Mouse (Mus musculus) forebrain, embryonic 12.5 days (tissue): ENCODE measurements around the gene Abtb2. TPM values are rescaled to one million over a fixed set of nuclear protein-coding genes. Genes with fewer than 3 reads are reported as not detected.

Source experiments
- ATAC-seq: fragments of 200-750 bp; cut with Nextera tagmentation; 2 replicates; pipeline ENCODE4 v1.8.0; 2017; ENCODE audit warnings: moderate TSS enrichment; ENCODE audit not compliant: low FRiP score
- H3K27ac ChIP-seq: fragments of 300-500 bp; sonication (generic); 2 replicates; pipeline ENCODE4 v1.5.1; 2016; ENCODE audit warnings: mild to moderate bottlenecking
- H3K27me3 ChIP-seq: fragments of 300-500 bp; sonication (generic); 2 replicates; pipeline ENCODE4 v1.6.1; 2016; ENCODE audit warnings: mild to moderate bottlenecking
- H3K36me3 ChIP-seq: fragments of 300-500 bp; sonication (generic); replicated peaks from 2 replicates; pipeline ENCODE4 v1.6.1; 2016; ENCODE audit warnings: mild to moderate bottlenecking
- H3K4me1 ChIP-seq: fragments of 300-500 bp; sonication (generic); 2 replicates; pipeline ENCODE4 v1.6.1; 2016
- H3K4me2 ChIP-seq: fragments of 300-500 bp; sonication (generic); 2 replicates; pipeline ENCODE4 v1.6.1; 2016; ENCODE audit warnings: mild to moderate bottlenecking, moderate library complexity
- H3K4me3 ChIP-seq: fragments of 300-500 bp; sonication (generic); replicated peaks from 2 replicates; pipeline ENCODE4 v1.5.1; 2016; ENCODE audit warnings: mild to moderate bottlenecking
- H3K9ac ChIP-seq: fragments of 300-500 bp; sonication (generic); 2 replicates; pipeline ENCODE4 v1.6.1; 2016; ENCODE audit warnings: mild to moderate bottlenecking
- H3K9me3 ChIP-seq: fragments of 300-500 bp; sonication (generic); 2 replicates; pipeline ENCODE4 v1.6.1; 2016
- WGBS: fragments of 180-500 bp; shearing (Covaris S2); methylation state at CpG from one replicate; pipeline ENCODE4 v1.1.7; 2016; 5-methylcytosine and 5-hydroxymethylcytosine counted together
- polyA plus RNA-seq: library from polyadenylated mRNA; unstranded; fragments of >200 nt; fragmentation: Nextera tagmentation; extraction: Ambion mirVana; gene quantifications from 2 replicates; pipeline ENCODE4 v1.2.1, GENCODE M21; 2016

The Abtb2 gene
- polyA plus RNA-seq, 1 experiment from 2014 or later = 14.9 TPM

GRCm38 (mm10) chr2:103631293-103631717, 65.2 kb downstream of the Abtb2 start:
- H3K4me1 ChIP-seq = peaks cover 31% of the 10 kb centered on the region
- no peak for ATAC-seq

GRCm38 (mm10) chr2:103632136-103632925, 66.2 kb downstream of the Abtb2 start:
- Histone ChIP-seq H3K36me3 (no peaks in the 10 kb centered on the region), H3K9ac (no peak overlapping the region; the same call in 1 of the 2 replicates), H3K27ac (no peak overlapping the region), H3K4me2 (no peak overlapping the region), H3K9me3 (no peaks in the 10 kb centered on the region), H3K4me3 (no peak overlapping the region), H3K27me3 (0 out of 2 replicates have a peak, but pooled peaks cover 2% of the 10 kb centered on the region), H3K4me1 (peaks cover 37% of the 10 kb centered on the region)
- WGBS = 81% methylated on average over 6 of the region's 6 CpGs
- no peak for ATAC-seq

More at GRCm38 (mm10) chr2:103631293-103631717, 65.2 kb downstream of the Abtb2 start:
- H3K27me3 ChIP-seq = 0 out of 2 replicates have a peak, but pooled peaks cover 5% of the 10 kb centered on the region
- H3K36me3 ChIP-seq = no peaks in the 10 kb centered on the region
- no peak overlapping the region for H3K9ac ChIP-seq
- 72% methylated on average over 7 of the region's 7 CpGs for WGBS
- no peak overlapping the region for H3K27ac ChIP-seq
- no peak overlapping the region for H3K4me3 ChIP-seq
- H3K9me3 ChIP-seq = no peaks in the 10 kb centered on the region
- H3K4me2 ChIP-seq = no peak overlapping the region

GRCm38 (mm10) chr2:103632926-103633250, 66.8 kb downstream of the Abtb2 start:
- no peak overlapping the region for H3K4me2 ChIP-seq
- no peak for ATAC-seq
- no peaks in the 10 kb centered on the region for H3K9me3 ChIP-seq
- H3K27me3 ChIP-seq = 0 out of 2 replicates have a peak, but pooled peaks cover 2% of the 10 kb centered on the region
- no peaks in the 10 kb centered on the region for H3K36me3 ChIP-seq
- H3K4me3 ChIP-seq = no peak overlapping the region
- H3K27ac ChIP-seq = no peak overlapping the region
- WGBS = 90% methylated on average over 2 of the region's 2 CpGs
- no peak overlapping the region for H3K9ac ChIP-seq
- peaks cover 42% of the 10 kb centered on the region for H3K4me1 ChIP-seq

GRCm38 (mm10) chr2:103635731-103636487, 69.8 kb downstream of the Abtb2 start:
- Histone ChIP-seq H3K36me3 (no peaks in the 10 kb centered on the region), H3K9ac (no peak overlapping the region), H3K27me3 (no peaks in the 10 kb centered on the region), H3K27ac (no peak overlapping the region), H3K4me2 (no peak overlapping the region), H3K4me1 (peaks cover 47% of the 10 kb centered on the region), H3K4me3 (no peak overlapping the region), H3K9me3 (no peaks in the 10 kb centered on the region)
- WGBS = 94% methylated on average over 3 of the region's 3 CpGs
- no peak for ATAC-seq

GRCm38 (mm10) chr2:103637385-103637784, 71.3 kb downstream of the Abtb2 start:
- no peaks in the 10 kb centered on the region for H3K36me3 ChIP-seq
- ATAC-seq = no peak
- no peaks in the 10 kb centered on the region for H3K9me3 ChIP-seq
- H3K27ac ChIP-seq = no peak overlapping the region
- 47% methylated on average over 1 of the region's 1 CpGs for WGBS
- peaks cover 42% of the 10 kb centered on the region for H3K4me1 ChIP-seq
- no peak overlapping the region for H3K4me2 ChIP-seq
- H3K9ac ChIP-seq = no peak overlapping the region
- H3K27me3 ChIP-seq = peaks cover 7% of the 10 kb centered on the region; the same call in 1 of the 2 replicates
- H3K4me3 ChIP-seq = no peak overlapping the region

- Histone ChIP-seq H3K9ac (no peak overlapping the region), H3K27ac (no peak overlapping the region), H3K27me3 (peaks cover 7% of the 10 kb centered on the region; the same call in 1 of the 2 replicates), H3K9me3 (no peaks in the 10 kb centered on the region), H3K4me2 (no peak overlapping the region), H3K4me3 (no peak overlapping the region), H3K36me3 (no peaks in the 10 kb centered on the region), H3K4me1 (peaks cover 44% of the 10 kb centered on the region)
- WGBS = 99% methylated on average over 5 of the region's 5 CpGs
- no peak for ATAC-seq
Observed at GRCm38 (mm10) chr2:103637943-103638342, 71.8 kb downstream of the Abtb2 start.

GRCm38 (mm10) chr2:103639701-103640100, 73.6 kb downstream of the Abtb2 start:
- no peak overlapping the region for H3K4me3 ChIP-seq
- no peaks in the 10 kb centered on the region for H3K36me3 ChIP-seq
- no peak overlapping the region for H3K4me2 ChIP-seq
- no peak for ATAC-seq
- 38% methylated on average over 2 of the region's 2 CpGs for WGBS
- no peaks in the 10 kb centered on the region for H3K9me3 ChIP-seq
- peaks cover 10% of the 10 kb centered on the region; the same call in 1 of the 2 replicates for H3K27me3 ChIP-seq
- peaks cover 61% of the 10 kb centered on the region for H3K4me1 ChIP-seq
- no peak overlapping the region for H3K27ac ChIP-seq
- no peak overlapping the region for H3K9ac ChIP-seq

GRCm38 (mm10) chr2:103640861-103641260, 74.8 kb downstream of the Abtb2 start:
- no peak overlapping the region for H3K4me2 ChIP-seq
- no peaks in the 10 kb centered on the region for H3K9me3 ChIP-seq
- H3K9ac ChIP-seq = no peak overlapping the region
- 18% methylated on average over 2 of the region's 2 CpGs for WGBS
- peaks cover 10% of the 10 kb centered on the region; the same call in 1 of the 2 replicates for H3K27me3 ChIP-seq
- no peaks in the 10 kb centered on the region for H3K36me3 ChIP-seq
- H3K4me1 ChIP-seq = peaks cover 58% of the 10 kb centered on the region
- ATAC-seq = no peak
- no peak overlapping the region for H3K4me3 ChIP-seq
- no peak overlapping the region for H3K27ac ChIP-seq

- Histone ChIP-seq H3K4me2 (0 out of 2 replicates have a peak overlapping the region, but pooled peaks have one; percentile 10), H3K9ac (no peak overlapping the region), H3K4me1 (peaks cover 37% of the 10 kb centered on the region), H3K36me3 (no peaks in the 10 kb centered on the region), H3K4me3 (no peak overlapping the region), H3K27ac (peak overlapping the region; percentile 31), H3K9me3 (no peaks in the 10 kb centered on the region), H3K27me3 (peaks cover 10% of the 10 kb centered on the region; the same call in 1 of the 2 replicates)
- ATAC-seq = peak; percentile 78
- 14% methylated on average over 4 of the region's 4 CpGs for WGBS
Observed at GRCm38 (mm10) chr2:103643584-103644211, 77.6 kb downstream of the Abtb2 start.

- no peak overlapping the region for H3K4me3 ChIP-seq
- peaks cover 33% of the 10 kb centered on the region for H3K4me1 ChIP-seq
- no peak overlapping the region for H3K9ac ChIP-seq
- H3K9me3 ChIP-seq = no peaks in the 10 kb centered on the region
- H3K27ac ChIP-seq = 0 out of 2 replicates have a peak overlapping the region, but pooled peaks have one; percentile 31
- ATAC-seq = no peak
- no peaks in the 10 kb centered on the region for H3K36me3 ChIP-seq
- 46% methylated on average over 1 of the region's 1 CpGs for WGBS
- H3K4me2 ChIP-seq = no peak overlapping the region
- peaks cover 10% of the 10 kb centered on the region; the same call in 1 of the 2 replicates for H3K27me3 ChIP-seq
Observed at GRCm38 (mm10) chr2:103644418-103644817, 78.3 kb downstream of the Abtb2 start.

GRCm38 (mm10) chr2:103650314-103650879, 84.3 kb downstream of the Abtb2 start:
- no peaks in the 10 kb centered on the region for H3K36me3 ChIP-seq
- WGBS = 75% methylated on average over 2 of the region's 2 CpGs
- H3K27me3 ChIP-seq = no peaks in the 10 kb centered on the region
- H3K4me3 ChIP-seq = no peak overlapping the region
- ATAC-seq = no peak
- H3K27ac ChIP-seq = no peak overlapping the region
- H3K9ac ChIP-seq = no peak overlapping the region
- H3K4me2 ChIP-seq = no peak overlapping the region
- no peaks in the 10 kb centered on the region for H3K4me1 ChIP-seq
- no peaks in the 10 kb centered on the region for H3K9me3 ChIP-seq

GRCm38 (mm10) chr2:103652121-103652520, 86.0 kb downstream of the Abtb2 start:
- Histone ChIP-seq H3K9me3 (no peaks in the 10 kb centered on the region), H3K9ac (no peak overlapping the region), H3K27ac (no peak overlapping the region), H3K4me1 (no peaks in the 10 kb centered on the region), H3K36me3 (no peaks in the 10 kb centered on the region), H3K4me2 (no peak overlapping the region), H3K4me3 (no peak overlapping the region), H3K27me3 (no peaks in the 10 kb centered on the region)
- 79% methylated on average over 4 of the region's 4 CpGs for WGBS
- ATAC-seq = no peak
